Mouse (Mus musculus) myocyte (in vitro differentiated cells): Measurements from ENCODE around the gene Rsad2.

Source experiments
- CEBPB ChIP-seq: IDR thresholded peaks from 2 replicates; pipeline ENCODE4 v1.6.1; 2011; ENCODE audit warnings: mild to moderate bottlenecking, moderate library complexity; ENCODE audit not compliant: poor library complexity, insufficient read depth, severe bottlenecking
- E2F4 ChIP-seq: IDR thresholded peaks from one replicate; pipeline ENCODE4 v1.6.1; 2011; ENCODE audit warnings: mild to moderate bottlenecking, control low read depth, moderate library complexity; ENCODE audit not compliant: insufficient read depth
- MAX ChIP-seq: IDR thresholded peaks from one replicate; pipeline ENCODE4 v1.6.1; 2011; ENCODE audit warnings: low read depth, mild to moderate bottlenecking, control low read depth
- MYOD1 ChIP-seq, 3 experiments: IDR thresholded peaks; one replicate each; pipeline ENCODE4 v1.6.1; 2011; ENCODE audit warnings: control low read depth in 2 of 3, low read depth in 2 of 3, mild to moderate bottlenecking in 2 of 3, moderate library complexity in 1 of 3; ENCODE audit not compliant: insufficient read length in 2 of 3, control insufficient read depth in 1 of 3
- MYOG ChIP-seq, 3 experiments: IDR thresholded peaks; one replicate each; pipeline ENCODE4 v1.6.1; 2011; ENCODE audit warnings: control low read depth in 2 of 3, low read depth in 2 of 3, mild to moderate bottlenecking in 2 of 3; ENCODE audit not compliant: insufficient read length in 2 of 3, control insufficient read depth in 1 of 3, insufficient read depth in 1 of 3
- POLR2A ChIP-seq: IDR thresholded peaks from one replicate; pipeline ENCODE4 v1.6.1; 2011; ENCODE audit warnings: low read depth, mild to moderate bottlenecking, control low read depth, moderate library complexity; ENCODE audit not compliant: insufficient read length
- POLR2AphosphoS2 ChIP-seq: IDR thresholded peaks from one replicate; pipeline ENCODE4 v1.6.1; 2011; ENCODE audit warnings: low read depth, control low read depth; ENCODE audit not compliant: insufficient read length
- SRF ChIP-seq: IDR thresholded peaks from one replicate; pipeline ENCODE4 v1.6.1; 2011; ENCODE audit warnings: low read depth; ENCODE audit not compliant: control insufficient read depth, insufficient read length
- TCF12 ChIP-seq: IDR thresholded peaks from one replicate; pipeline ENCODE4 v1.6.1; 2011; ENCODE audit warnings: mild to moderate bottlenecking, control low read depth; ENCODE audit not compliant: poor library complexity, insufficient read depth, severe bottlenecking
- TCF3 ChIP-seq: IDR thresholded peaks from one replicate; pipeline ENCODE4 v1.6.1; 2011; ENCODE audit warnings: low read depth, control low read depth; ENCODE audit not compliant: insufficient read length
- USF1 ChIP-seq: IDR thresholded peaks from one replicate; pipeline ENCODE4 v1.6.1; 2011; ENCODE audit warnings: low read depth, mild to moderate bottlenecking, control low read depth, moderate library complexity

DNA sequence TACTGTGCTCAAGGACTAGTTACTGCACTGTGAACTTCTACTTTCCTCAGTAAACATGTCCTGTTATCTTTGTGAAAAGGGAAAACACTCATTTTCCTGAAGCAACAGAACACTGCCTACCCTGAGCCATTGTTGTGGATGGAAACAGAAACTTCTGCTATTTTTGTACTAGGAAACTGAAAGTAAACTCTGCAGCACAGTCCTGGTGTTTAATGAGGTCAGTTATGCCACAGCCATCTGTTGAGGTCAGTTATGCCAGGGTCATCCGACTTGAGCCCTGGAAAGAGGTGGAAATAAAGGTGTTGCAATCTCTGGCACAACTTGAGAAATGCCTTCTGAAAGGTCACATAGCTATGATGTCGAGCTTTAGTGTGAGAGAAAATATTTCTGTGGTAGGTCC lies 3.8 kb upstream of the Rsad2 start:
- TF ChIP-seq E2F4 (no peak), CEBPB (no peak), POLR2AphosphoS2 (no peak), USF1 (no peak), POLR2A (no peak), TCF12 (no peak), MAX (no peak), MYOG (IDR thresholded peaks at IDR 0.05; ENCODE audit: control insufficient read depth in 1 of 3, insufficient read depth in 1 of 3, insufficient read length in 2 of 3, low read depth in 2 of 3) (no peak), MYOD1 (IDR thresholded peaks at IDR 0.05; ENCODE audit: control insufficient read depth in 1 of 3, insufficient read length in 2 of 3, low read depth in 2 of 3) (no peak), TCF3 (no peak), SRF (no peak)
